Mouse (Mus musculus) lung, adult 2 months (tissue): ENCODE measurements around the gene Hivep2.

Experiments
- CTCF ChIP-seq: fragments of 200-500 bp; IDR thresholded peaks from 2 replicates; pipeline ENCODE4 v1.5.1; 2011; ENCODE audit warnings: mild to moderate bottlenecking, low read length, control low read depth; ENCODE audit not compliant: insufficient read depth
- POLR2A ChIP-seq: fragments of 200-500 bp; IDR thresholded peaks from 2 replicates; pipeline ENCODE4 v1.6.1; 2011; ENCODE audit warnings: low read depth, mild to moderate bottlenecking, control low read depth, low read length, borderline replicate concordance; ENCODE audit errors: extremely low read depth

DNA sequence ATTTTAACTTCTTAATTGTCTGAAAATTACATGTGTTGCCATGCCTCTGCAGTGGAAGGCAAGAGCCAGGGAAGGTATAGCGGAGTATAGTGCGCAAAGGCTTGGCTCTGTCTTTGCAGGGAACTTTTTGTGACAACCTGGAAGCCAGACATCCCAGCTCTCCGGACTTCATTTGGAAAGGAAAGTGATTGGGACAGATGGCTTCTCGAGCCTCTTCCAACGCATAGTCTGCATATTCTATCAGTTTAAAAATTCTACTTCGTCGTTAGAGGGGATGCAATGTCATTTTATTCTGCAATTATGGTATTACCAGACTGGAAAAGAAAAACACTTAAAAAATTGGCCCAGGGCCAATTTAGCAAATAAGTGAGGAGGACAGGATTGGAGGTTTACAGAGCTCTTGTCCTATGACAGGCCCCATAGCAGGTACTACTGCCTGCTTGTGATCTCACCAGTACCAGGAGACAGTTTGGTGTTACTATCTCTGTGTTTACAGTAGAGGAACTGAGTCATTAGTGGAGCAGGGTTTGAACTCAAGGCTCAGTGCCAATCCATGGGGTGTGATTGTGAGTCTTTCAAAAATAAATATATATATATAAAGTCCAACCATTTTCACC, 7.8 kb downstream of the Hivep2 start:
- no peak for TF ChIP-seq CTCF
- no peak for TF ChIP-seq POLR2A
